Mouse (Mus musculus) adrenal gland, adult (tissue): ENCODE data around the gene 4930470P17Rik.
"Not testable (repeated sequence)": the region's sequence is repeated elsewhere in the genome, so short reads cannot be mapped to it uniquely, and the experiment has no call there.

ENCODE experiments used
- DNase-seq, 2 experiments: peaks; one replicate each; pipeline ENCODE4 v3.0.0; 2022 to 2023; ENCODE audit warnings: low spot score in 1 of 2; ENCODE audit not compliant: inconsistent age in 2 of 2

The 4930470P17Rik gene

DNA sequence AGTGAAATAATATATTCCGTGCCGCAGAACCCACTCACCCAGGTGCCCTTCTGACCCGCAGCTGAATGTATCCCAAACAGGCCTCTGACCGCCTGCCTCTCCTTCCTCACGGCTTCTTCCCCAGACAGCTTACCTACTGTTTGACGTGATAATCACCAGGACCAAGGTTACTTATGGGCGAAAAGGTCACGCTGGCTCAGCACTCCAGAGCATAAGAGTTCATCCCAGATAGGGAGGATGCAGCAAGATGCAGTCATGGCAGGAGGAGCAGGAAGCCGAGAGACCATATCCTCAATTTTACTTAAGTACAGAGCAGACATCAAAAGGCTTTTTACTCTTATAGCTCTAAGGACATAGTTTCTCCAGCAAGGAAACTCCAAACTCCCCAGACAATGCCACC lies at the start of gene 4930470P17Rik:
TSS of gene 4930470P17Rik (minus strand) at position 101 of the 400 bp plus-strand sequence.
- DNase-seq = no peak

DNA sequence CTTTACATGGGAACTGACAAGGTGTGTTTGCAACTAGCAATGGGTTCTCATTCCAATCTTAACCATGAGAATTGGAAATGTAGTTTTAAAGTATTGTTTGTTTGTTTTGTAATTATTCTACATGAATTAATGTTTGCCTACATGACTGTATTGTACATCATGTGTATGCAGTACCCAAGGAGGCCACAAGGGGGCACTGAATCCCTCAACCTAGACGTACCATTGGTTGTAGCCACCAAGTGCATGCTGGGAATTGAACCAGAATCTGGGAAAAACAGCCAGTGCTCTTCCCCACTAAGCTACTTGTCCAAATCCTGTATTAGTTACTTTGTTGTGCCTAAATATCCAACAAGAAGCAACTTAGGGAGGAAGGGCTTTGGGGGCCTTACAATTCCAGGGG lies 49.7 kb upstream of the 4930470P17Rik start:
- DNase-seq = no peak

DNA sequence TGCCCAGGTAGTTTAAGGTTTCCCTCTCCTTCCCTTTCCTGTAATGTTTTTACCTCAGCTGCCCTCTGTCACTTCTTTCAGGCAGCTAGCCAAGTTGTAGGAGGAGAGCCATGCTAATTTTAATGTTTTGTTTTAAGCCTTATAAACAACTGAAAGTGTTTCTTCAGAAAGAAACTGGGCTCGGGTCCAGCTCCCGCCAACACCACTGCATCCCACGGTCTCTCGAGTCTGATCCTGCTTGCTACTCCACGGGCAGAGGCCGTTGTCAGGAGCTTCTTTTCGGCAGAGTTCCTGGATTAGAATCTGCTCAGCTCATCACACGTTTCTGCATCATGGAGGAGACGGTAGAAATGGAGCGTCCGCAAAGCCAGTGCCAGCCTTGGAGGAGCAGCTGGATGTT lies 46.7 kb upstream of the 4930470P17Rik start:
- no peak for DNase-seq

DNA sequence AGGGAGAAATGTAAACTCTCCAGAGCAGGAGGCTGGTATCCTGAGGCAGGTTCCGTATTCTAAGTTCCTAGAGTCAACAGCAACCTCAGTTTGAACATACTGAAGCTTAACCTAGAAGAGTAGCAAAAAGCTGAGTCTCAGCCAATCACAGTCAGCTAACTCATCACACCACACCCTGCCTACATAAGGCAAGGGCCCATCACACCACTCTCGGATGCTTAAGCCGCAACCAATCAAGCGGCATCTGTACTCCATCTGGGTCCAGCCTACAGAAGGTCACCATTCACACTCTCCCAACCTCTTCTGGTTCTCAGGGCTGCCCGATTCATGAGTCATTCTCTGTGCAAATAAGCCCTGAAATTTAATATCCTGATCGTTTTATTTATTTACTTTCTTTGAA lies 44.4 kb upstream of the 4930470P17Rik start:
- no peak for DNase-seq

DNA sequence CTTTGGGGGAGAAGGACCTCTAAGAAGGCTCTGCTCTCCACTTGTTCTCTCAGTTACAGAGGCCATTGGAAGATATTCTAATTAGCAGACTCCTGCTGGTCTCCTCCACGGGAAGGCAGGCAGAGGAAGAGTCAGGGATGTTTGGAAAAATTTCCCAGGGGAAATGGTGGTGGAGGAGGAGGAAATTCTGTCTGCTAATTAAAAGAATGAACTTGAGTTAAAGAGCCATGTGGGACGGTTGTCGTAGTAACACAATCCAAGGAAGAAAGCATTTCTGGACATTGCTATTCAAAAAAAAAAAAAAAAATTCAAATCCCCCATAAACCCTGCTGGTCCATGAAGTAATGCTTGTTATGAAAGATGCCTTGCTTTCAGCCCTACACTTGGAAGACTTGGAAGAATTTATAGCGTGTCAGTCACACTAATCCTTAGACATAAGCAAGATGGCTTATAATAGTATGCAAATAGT lies 40.6 kb upstream of the 4930470P17Rik start:
- no peak for DNase-seq

DNA sequence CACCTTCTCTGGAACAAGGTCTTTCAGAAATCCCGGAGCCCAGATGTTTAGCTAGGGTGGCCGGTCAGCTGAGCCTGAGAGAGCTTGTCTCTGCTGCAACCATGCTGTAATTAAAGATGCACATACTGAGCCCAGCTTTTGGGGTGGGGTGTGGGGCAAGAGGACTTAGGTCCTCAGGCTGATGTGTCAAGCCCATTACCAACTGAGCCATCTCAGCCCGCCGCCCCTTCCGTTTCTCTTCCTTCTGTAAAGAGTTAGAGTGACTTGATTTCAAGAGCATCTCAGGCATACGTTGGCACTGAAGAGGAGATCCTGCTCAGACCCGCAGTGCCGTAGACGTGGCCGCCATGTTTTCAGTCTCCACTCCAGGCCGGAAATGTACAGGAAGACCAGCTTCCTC lies 38.5 kb upstream of the 4930470P17Rik start:
- DNase-seq = no peak

DNA sequence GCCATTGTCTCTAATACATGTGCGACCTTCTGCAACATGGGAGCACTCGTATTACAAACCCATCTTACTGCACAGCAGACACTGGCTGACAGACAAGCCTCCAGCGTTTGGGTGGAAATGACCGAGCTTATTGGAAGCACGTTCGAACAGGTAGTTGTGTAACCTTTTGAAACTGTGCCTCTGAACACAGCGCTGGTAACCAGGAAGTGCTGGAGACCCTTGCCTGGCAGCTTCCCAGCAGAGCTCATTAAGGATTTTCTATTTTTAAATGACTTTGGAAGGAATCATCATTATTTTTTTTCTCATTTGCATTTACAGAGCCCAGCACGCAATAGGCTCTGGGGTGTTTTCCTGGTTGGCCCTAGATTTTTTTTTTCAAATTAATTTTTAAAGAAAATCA lies 36.9 kb upstream of the 4930470P17Rik start:
- no peak for DNase-seq

DNA sequence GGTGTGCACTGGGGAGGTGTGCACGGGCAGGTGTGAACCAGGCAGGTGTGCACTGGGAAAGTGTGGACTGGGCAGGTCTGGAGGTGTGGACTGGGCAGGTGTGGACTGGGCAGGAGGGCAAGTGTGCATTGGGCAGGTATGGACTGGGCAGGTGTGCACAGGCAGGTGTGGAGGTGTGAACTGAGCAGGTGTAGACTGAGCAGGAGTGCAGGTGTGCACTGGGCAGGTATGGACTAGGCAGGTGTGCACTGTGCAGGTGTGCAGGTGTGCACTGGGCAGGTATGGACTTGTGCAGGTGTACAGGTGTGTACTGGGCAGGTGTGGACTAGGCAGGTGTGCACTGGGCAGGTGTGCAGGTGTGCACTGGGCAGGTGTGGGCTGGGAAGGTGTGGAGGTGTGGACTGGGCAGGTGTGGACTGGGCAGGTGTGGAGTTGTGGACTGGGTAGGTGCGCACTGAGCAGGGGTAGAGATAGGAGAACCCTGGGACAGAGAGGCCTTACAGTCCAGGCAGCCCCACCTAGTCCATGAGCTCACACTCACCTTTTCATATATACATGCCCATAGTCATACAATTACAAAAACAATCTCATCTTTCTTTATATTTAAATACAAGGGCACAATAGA lies 31.3 kb upstream of the 4930470P17Rik start:
- no peak for DNase-seq

DNA sequence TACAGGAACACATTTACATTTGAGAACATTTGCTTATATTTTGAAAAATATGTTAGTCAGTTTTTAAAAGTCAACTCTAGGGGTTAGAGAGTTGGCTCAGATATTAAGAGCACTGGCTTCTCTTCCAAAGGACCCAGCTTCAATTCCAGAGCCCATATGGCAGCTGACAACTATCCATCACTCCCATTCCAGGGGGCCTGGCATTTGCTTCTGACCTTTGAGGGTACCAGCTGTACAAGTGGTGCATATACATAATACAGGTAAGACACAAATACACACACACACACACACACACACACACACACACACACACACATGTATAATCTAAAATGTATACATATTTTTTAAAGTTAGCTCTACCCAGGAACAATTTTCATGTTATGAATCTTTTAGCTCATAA lies 30.6 kb upstream of the 4930470P17Rik start:
- no peak for DNase-seq

DNA sequence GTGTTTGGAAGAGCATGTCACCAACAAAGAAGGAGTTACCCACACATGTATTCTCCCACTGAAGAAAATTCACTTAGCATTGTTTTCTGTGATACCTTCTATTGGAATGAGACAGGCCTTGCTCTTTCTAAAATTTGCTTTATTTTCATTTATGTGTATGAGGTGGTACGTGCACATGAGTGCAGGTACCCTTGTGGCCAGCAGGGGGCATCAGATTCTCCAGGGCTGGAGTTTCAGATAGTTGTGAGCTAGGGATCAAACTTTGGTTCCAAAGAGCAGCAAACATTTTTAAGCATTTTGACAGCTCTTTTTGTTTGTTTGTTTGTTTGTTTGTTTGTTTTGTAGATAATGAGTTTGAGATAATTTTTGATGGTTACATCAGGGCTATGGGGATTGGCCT lies 29.6 kb upstream of the 4930470P17Rik start:
- no peak for DNase-seq

DNA sequence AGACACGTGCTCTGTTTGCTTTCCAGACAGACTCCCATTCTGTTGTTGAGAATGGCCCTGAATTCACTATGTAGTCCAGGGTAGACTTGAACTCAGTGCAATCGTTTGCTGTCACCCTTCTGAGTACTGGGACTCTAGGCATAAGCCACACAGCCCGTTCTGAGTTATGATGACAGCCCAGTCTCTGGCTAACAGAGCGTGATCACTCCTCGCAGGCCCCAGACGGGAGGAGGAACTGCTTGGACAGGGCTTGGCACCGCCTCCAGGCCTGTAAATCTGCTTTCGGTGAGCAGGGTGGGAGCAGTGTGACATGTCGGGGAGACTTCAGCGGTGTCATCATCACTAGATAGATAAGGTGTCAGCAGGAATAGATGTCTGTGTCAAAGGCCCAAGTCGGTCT lies 28.7 kb upstream of the 4930470P17Rik start:
- no peak for DNase-seq

DNA sequence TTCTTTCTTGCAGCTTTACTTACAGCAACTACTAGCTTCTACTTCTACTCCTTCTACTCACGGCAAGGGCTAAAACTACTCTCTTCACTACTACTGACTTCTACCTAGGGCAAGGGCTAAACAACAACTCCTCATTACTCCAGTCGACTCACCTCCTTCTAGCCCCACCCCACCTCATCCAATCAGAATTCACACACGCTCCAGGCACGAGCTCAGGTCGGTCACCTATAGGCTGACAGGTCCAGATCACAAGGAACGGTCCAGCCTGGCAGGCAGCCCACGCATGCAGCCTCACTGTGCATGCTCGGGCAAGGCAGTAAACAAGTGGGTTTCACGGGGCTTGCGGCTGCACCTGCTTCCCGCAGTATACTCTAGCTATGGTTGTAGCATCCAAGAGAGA lies 26.2 kb upstream of the 4930470P17Rik start:
- not testable (repeated sequence) for DNase-seq

DNA sequence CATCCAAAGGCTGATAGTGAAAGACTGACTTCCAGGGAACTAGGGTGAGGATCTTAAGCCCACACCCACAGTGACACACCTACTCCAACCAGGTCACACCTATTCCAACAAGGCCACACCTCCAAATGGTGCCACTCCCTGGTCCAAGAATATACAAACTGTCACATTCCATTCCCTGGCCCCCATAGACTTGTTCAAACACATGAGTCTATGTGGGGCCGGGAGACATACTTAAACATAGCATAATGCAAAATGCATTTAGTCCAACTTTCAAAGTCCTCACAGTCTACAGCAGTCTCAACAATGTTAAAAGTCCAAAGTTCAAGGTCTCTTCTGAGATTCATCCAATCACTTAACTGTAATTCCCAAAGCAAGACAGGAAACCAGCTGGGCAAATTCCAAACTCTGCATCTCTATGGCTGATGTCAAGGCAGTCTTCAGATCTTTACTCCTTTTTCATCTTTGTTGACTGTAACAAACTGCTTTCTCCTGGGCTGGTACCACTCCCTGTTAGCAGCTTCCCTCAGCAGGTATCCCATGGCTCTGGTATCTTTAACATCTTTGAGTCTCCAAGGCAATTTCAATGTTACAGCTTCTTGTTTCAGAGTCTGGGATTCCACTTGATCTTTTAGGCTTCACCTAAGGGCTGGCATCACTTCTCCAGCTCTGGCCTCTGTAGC lies 22.5 kb upstream of the 4930470P17Rik start:
- DNase-seq = not testable (repeated sequence)

DNA sequence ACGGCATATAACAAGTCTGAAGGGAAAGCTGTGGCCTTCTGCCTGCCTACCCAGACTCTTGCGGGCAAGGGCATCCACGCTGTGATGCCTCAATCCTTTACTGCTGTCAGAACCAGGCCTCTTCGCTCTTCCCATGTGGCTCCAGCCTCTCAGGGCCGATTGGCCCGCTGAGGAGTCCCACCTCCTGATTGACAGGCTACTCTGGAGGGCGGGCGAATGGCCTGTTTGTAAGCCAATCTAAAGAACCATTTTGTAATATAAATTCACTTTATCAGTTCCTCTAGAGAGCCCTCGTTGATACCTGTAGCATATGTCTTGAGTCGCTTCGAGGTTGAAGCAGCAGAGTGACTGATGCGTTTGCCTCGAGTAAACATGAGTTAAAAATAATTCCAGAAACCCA lies 21.2 kb upstream of the 4930470P17Rik start:
- DNase-seq = no peak

DNA sequence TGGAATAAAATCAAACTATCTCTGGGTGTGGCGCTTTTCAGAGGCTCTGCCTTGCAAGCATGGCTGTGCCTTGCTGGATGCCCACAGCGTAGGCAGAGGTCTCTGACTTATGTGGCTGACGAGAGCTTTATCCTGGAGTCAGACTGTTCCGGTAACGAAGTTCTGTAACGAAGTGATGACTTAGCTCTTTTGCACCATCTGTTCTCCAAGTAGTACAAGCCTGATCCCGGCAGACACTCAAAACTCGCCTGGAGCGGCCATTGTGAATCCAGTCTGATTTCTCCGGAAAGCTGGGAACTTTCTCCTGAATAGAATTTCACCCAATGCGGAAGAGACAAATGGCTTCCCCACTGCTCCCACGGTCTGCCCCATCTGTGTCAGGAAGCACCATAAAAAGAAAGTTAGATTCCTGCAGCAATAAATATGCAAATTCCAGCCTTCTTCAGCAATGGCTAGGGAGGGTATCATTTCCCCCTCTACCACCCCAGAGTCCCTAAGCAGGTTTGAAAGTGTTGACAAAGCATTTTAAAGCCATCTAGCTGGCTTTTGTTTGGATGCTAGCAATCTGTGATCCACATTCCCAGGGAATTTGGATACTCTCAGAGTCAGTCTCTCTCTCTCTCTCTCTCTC lies 17.2 kb upstream of the 4930470P17Rik start:
- DNase-seq = no peak

DNA sequence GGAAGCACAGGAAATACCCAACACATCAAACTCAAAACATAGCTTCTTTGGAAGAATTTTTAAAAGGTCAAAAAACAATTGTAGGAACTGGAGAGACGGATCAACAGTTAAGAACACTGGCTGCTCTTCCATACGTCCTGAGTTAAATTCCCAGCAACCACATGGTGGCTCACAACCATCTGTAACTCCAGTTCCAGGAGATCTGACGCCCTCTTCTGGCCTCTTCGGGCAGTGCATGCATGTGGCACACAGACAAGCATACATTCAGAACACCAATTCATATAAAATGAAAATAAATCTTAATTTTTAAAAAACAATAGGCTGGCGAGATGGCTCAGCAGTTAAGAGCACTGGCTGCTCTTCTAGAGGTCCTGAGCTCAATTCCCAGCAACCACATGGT lies 10.0 kb upstream of the 4930470P17Rik start:
- DNase-seq = not testable (repeated sequence)

DNA sequence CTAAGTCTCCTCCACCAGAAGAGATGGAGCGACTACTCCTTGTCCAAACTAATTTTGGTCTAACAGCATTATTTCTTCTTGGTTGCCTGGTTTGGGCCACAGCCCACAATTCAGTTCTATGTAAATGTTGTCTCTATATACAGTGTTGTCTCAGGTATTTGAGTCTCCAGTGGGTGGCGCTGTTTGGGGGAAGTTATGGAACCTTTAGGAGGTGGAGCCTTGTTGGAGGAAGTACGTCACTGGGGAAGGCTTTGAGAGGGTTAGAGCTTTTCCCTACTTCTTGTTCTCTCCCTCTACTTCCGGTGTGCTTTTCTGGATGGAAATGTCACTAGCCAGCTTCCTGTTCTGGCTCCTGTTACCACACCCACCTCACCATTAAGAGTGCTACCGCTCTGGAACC lies 646 bp downstream of the 4930470P17Rik start:
- DNase-seq = no peak

DNA sequence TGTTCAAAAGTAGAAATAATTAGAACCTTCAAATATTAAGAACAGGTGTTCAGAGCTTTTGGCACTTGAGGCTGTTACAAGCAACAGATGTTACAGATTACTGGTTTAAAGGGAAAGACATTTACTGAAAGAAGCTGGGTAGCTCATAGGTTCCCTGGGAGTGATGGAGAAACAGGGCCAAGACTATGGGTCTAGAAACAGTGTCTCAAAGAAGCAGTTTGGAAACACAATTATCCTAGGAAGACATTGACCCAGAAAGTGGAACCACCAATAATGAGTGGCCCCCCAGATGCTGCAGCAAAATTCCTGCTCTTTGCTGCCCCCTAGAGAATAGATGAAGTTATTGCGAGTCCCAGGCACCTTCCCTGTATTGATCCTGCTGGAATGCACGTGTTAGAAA lies 4.2 kb downstream of the 4930470P17Rik start:
- DNase-seq = peak in 1 of 2 experiments; percentile 39

DNA sequence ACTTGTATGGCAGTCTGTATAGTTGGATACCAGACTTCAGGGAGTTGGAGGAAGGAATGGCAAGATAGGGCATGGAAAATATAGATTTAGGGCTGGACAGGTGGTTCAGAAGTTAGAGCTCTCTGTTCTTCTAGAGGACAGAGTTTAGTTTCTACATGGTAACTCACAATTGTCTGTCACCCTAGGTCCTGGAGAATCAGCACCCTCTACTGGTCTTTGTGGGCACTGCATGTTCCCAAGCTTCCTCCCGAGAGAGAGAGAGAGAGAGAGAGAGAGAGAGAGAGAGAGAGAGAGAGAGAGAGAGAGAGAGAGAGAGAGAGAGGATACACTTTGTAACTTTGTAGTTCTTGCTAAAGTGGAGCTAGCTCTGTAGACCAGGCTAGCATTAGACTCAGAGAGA lies 5.1 kb downstream of the 4930470P17Rik start:
- peak; percentile 15 to 74 for DNase-seq

DNA sequence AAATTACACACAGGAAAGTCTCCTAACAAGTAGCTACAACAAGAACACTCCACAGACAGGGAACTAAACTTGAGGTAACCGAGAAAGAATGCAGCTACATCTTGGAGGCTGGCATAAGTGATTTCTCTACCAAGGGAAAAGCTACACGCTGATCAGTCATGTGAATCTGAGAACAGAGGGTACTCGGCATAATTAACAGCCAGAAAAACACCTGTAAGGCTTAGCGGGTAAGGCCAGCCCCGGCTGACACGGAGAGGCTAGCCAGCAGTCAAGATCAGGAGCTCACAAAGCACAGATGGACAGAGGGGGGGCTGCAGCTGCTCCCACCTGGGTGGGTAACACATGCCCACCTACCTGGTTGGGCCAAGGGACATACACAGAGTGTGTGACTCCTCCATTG lies 9.7 kb downstream of the 4930470P17Rik start:
- DNase-seq = no peak

DNA sequence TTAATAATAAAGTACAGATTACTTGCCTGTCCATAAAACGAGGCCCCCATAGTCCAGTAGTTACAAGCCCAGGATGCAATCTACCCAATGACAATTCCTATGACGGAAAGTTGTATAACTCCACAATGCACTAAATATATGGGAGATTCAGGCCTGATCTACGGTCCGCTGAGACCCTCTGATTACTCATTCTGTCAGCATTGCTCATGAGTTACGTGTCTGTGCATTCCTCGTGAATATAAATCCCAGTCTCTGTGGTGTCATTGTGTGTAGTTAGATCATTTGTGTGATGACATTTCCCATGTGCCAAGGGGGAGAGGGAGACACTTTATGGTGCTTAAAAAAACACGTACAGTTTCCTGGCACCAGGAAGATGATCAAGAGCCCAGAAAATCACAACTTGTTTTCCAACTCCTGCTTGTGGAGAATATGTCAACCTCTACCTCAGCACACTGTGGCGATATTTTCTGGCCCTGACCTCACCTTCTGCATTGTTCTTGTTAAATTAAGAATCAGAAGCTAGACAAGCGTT lies 13.4 kb downstream of the 4930470P17Rik start:
- no peak for DNase-seq

DNA sequence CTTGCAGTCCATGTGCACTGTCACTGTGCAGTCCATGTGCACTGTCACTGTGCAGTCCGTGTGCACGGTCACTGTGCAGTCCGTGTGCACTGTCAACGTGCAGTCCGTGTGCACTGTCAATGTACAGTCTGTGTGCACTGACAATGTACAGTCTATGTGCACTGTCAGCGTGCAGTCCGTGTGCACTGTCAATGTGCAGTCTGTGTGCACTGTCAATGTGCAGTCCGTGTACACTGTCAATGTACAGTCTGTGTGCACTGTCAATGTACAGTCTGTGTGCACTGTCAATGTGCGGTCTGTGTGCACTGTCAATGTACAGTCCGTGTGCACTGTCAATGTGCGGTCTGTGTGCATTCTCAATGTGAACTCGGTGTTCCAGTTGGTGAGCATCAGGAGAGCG lies 17.1 kb downstream of the 4930470P17Rik start:
- no peak for DNase-seq
